Mouse (Mus musculus) ES-E14 (cell line): ENCODE measurements around the gene Rundc3a. TPM values are rescaled to one million over a fixed set of nuclear protein-coding genes. Genes with fewer than 3 reads are reported as not detected.

Experiments
- DNase-seq: peaks from one replicate; pipeline ENCODE4 v3.0.0-alpha.2; 2013; ENCODE audit warnings: low read depth, low spot score
- H3K27ac ChIP-seq: 2 replicates; pipeline ENCODE4 v1.5.1; 2012; ENCODE audit warnings: low read depth, mild to moderate bottlenecking, low read length, moderate library complexity, mixed read lengths; ENCODE audit not compliant: poor library complexity, insufficient read depth, severe bottlenecking
- H3K36me3 ChIP-seq: 2 replicates; pipeline ENCODE4 v1.6.1; 2012; ENCODE audit warnings: mild to moderate bottlenecking, low read length, moderate library complexity, mixed read lengths; ENCODE audit not compliant: control insufficient read depth, poor library complexity, insufficient read depth, severe bottlenecking
- H3K4me1 ChIP-seq, 2 experiments: fragments of 150-350 bp in 1 of 2; sonication (generic) in 1 of 2; 2 replicates each; pipeline ENCODE4 v1.6.1; 2012; ENCODE audit warnings: low read length in 2 of 2, mild to moderate bottlenecking in 1 of 2, mixed read lengths in 1 of 2; ENCODE audit not compliant: control insufficient read depth in 2 of 2, insufficient read depth in 2 of 2, poor library complexity in 1 of 2
- H3K4me3 ChIP-seq, 2 experiments: fragments of 150-350 bp in 1 of 2; sonication (generic) in 1 of 2; 2 replicates each; pipeline ENCODE4 v1.5.1; 2012; ENCODE audit warnings: low read length in 2 of 2, low read depth in 1 of 2, mild to moderate bottlenecking in 1 of 2, mixed read lengths in 1 of 2; ENCODE audit not compliant: insufficient read depth in 1 of 2, poor library complexity in 1 of 2, severe bottlenecking in 1 of 2
- H3K9ac ChIP-seq: 2 replicates; pipeline ENCODE4 v1.6.1; 2012; ENCODE audit warnings: low read depth, mild to moderate bottlenecking, low read length, mixed read lengths; ENCODE audit not compliant: poor library complexity, insufficient read depth, severe bottlenecking
- H3K9me3 ChIP-seq: fragments of 150-350 bp; sonication (generic); 2 replicates; pipeline ENCODE4 v1.6.1; 2012; ENCODE audit warnings: low read depth, mild to moderate bottlenecking, low read length; ENCODE audit not compliant: control insufficient read depth, insufficient read depth
- CHD2 ChIP-seq: IDR thresholded peaks from 2 replicates; pipeline ENCODE4 v1.6.1; 2014; ENCODE audit warnings: mild to moderate bottlenecking, low read depth, low read length, inconsistent platforms
- HCFC1 ChIP-seq: IDR thresholded peaks from 2 replicates; pipeline ENCODE4 v1.6.1; 2012; ENCODE audit warnings: low read length, inconsistent platforms, borderline replicate concordance; ENCODE audit not compliant: insufficient read depth
- MAFK ChIP-seq: IDR thresholded peaks from 2 replicates; pipeline ENCODE4 v1.6.1; 2014; ENCODE audit warnings: mild to moderate bottlenecking, low read depth, low read length, inconsistent platforms; ENCODE audit not compliant: insufficient read depth
- ZC3H11A ChIP-seq: IDR thresholded peaks from 2 replicates; pipeline ENCODE4 v1.6.1; 2012; ENCODE audit warnings: low read depth, mild to moderate bottlenecking, inconsistent platforms, low read length, borderline replicate concordance
- ZNF384 ChIP-seq: IDR thresholded peaks from 2 replicates; pipeline ENCODE4 v1.6.1; 2012; ENCODE audit warnings: low read depth, low read length, inconsistent platforms
- in situ Hi-C, 2 experiments: fragments of 600-800 bp; cut with MboI; formaldehyde crosslinking; loops; one replicate each; pipeline ENCODE4 v1.15.1; 2025; ENCODE audit warnings: low sequenced_read_pairs in 2 of 2, inconsistent platforms in 1 of 2; ENCODE audit not compliant: unreplicated experiment in 2 of 2
- total RNA-seq: library from RNA; depleted of rRNA; stranded (reverse); fragments of 300-350 nt; gene quantifications from 2 replicates; pipeline ENCODE4 v1.2.3, GENCODE M21; 2012; rRNA removed

The Rundc3a gene
- 6.7 and 15.9 TPM in 2 replicates for total RNA-seq

- H3K9ac ChIP-seq = peak within 1 kb of the TSS; percentile 46; the same call in 1 of the 2 replicates
- no peak within 1 kb of the TSS for H3K27ac ChIP-seq
- H3K4me1 ChIP-seq = peaks cover 7 to 29% of the 10 kb centered on the region in 2 experiments
- no peaks in the 10 kb centered on the region for H3K9me3 ChIP-seq
- no peak for TF ChIP-seq ZC3H11A
- no peak for TF ChIP-seq ZNF384
- peak; percentile 53; the same call in 1 of the 2 replicates for TF ChIP-seq CHD2
- H3K4me3 ChIP-seq = peak within 1 kb of the TSS; percentile 65 to 90
- peak; percentile 91 for DNase-seq
- in situ Hi-C loops = no loop called here
- H3K36me3 ChIP-seq = no peaks in the 10 kb centered on the region
Measured at GRCm38 (mm10) chr11:102393238-102393634, at the start of gene Rundc3a. Gene Rundc3a (plus strand): TSS chr11:102393403.

DNA sequence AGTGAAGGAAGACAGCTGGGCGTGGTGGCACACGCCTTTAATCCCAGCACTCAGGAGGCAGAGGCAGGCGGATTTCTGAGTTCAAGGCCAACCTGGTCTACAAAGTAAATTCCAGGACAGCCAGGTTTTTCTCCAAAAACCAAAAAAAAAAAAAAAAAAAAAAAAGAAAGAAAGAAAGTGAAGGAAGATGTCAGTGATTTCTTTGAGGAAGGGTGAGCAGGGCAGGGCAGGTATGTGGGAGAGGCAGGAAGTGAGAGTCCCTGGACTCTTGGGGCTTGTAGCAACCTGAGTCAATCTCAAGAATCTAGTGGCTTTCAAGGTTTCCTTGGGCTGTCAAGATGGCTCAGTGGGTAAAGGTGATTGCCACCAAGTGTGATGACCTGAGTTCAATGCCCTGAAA, 48.7 kb upstream of the Rundc3a start:
- TF ChIP-seq ZNF384 = 0 out of 2 replicates have a peak, but pooled peaks have one; percentile 53
- TF ChIP-seq HCFC1 = no peak
- no peak for DNase-seq
- peak overlapping the region; percentile 31; the same call in 1 of the 2 replicates for H3K27ac ChIP-seq
- in situ Hi-C loops = no loop called here
- peaks cover 5% of the 10 kb centered on the region in 2 experiments; a peak in 1 of 4 replicates for H3K4me1 ChIP-seq
- no peak overlapping the region for H3K4me3 ChIP-seq
- H3K9ac ChIP-seq = no peak overlapping the region
- no peaks in the 10 kb centered on the region for H3K36me3 ChIP-seq
- H3K9me3 ChIP-seq = no peaks in the 10 kb centered on the region

GRCm38 (mm10) chr11:102346926-102347325, 46.3 kb upstream of the Rundc3a start:
- TF ChIP-seq HCFC1 = no peak
- no peak for DNase-seq
- Histone ChIP-seq H3K4me1 (peaks cover 2 to 7% of the 10 kb centered on the region in 2 experiments; a peak in 1 of 4 replicates), H3K9me3 (no peaks in the 10 kb centered on the region), H3K27ac (no peak overlapping the region), H3K4me3 (no peak overlapping the region), H3K36me3 (no peaks in the 10 kb centered on the region), H3K9ac (no peak overlapping the region)
- in situ Hi-C loops = no loop called here

DNA sequence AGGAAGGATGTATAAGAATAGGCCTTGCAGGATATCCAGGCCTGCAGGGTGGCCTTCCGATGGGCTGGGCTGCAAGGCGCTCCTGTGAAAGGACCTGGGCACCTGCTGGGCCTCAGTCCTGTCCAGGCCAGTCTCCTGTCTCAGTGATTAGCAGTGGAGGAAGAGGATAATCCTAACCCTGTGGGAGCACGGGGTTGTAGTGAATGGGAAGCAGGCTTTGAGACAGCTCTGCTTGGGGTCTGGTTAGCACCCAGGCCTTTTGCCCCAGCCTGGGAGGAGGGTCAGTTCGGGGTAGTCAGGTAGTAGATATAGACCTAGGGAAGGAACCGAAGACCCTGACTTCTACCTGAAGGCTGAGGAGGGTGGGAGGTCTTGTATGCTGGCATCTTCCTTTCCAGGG, 45.5 kb upstream of the Rundc3a start:
- in situ Hi-C loops = no loop called here
- Histone ChIP-seq H3K4me1 (peaks cover 2 to 11% of the 10 kb centered on the region in 2 experiments; a peak in 2 of 4 replicates), H3K9me3 (no peaks in the 10 kb centered on the region), H3K4me3 (no peak overlapping the region), H3K9ac (no peak overlapping the region), H3K27ac (no peak overlapping the region), H3K36me3 (no peaks in the 10 kb centered on the region)
- no peak for TF ChIP-seq ZNF384
- TF ChIP-seq MAFK = no peak
- no peak for TF ChIP-seq ZC3H11A
- TF ChIP-seq HCFC1 = no peak
- TF ChIP-seq CHD2 = no peak
- DNase-seq = no peak

DNA sequence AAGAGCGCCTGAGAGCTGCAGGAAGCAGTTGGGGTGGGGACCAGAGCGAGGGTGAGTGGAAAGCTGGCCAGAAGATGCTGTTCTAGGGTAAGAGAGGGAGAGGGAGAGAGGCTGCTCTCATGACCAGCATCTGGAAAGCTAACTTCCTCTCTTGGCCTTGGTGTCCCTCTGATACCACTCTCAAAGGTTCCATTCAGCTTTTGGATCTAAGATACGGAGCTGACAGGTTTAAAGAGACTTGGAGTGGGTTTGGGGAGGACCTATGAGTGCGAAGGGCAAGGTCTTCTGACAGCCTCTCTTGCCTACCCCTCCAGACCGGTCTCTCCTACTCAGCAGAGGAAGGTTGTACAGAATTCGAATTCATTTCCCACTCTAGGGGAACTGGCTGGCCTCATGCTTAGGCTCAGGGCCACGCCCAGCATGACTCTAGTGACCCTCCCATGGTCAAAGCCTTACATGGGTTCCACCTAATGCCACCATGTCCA, 45.1 kb upstream of the Rundc3a start:
- no peaks in the 10 kb centered on the region for H3K9me3 ChIP-seq
- H3K4me1 ChIP-seq = peaks cover under 1 to 15% of the 10 kb centered on the region in 2 experiments; a peak in 2 of 4 replicates
- H3K4me3 ChIP-seq = no peak overlapping the region
- no peak overlapping the region for H3K27ac ChIP-seq
- no peaks in the 10 kb centered on the region for H3K36me3 ChIP-seq
- in situ Hi-C loops = no loop called here
- no peak overlapping the region for H3K9ac ChIP-seq
- no peak for DNase-seq
- TF ChIP-seq ZC3H11A (no peak), ZNF384 (no peak), HCFC1 (no peak), CHD2 (no peak), MAFK (no peak)
